Mouse (Mus musculus) heart, embryonic 11.5 days (tissue): ENCODE data around the gene Rps9. TPM values are rescaled to one million over a fixed set of nuclear protein-coding genes. Genes with fewer than 3 reads are reported as not detected.

Experiments
- ATAC-seq: fragments of 200-750 bp; cut with Nextera tagmentation; replicated peaks from 2 replicates; pipeline ENCODE4 v1.8.0; 2017; ENCODE audit warnings: moderate library complexity; ENCODE audit not compliant: insufficient number of reproducible peaks, low FRiP score, low TSS enrichment
- H3K27ac ChIP-seq: fragments of 300-500 bp; sonication (generic); 2 replicates; pipeline ENCODE4 v1.5.1; 2014; ENCODE audit warnings: mild to moderate bottlenecking, low read depth, low read length
- H3K27me3 ChIP-seq: fragments of 300-500 bp; sonication (generic); 2 replicates; pipeline ENCODE4 v1.6.1; 2014; ENCODE audit warnings: mild to moderate bottlenecking, low read length, mixed read lengths; ENCODE audit not compliant: control insufficient read depth, insufficient read depth
- H3K36me3 ChIP-seq: fragments of 300-500 bp; sonication (generic); 2 replicates; pipeline ENCODE4 v1.6.1; 2014; ENCODE audit warnings: mild to moderate bottlenecking, low read length, moderate library complexity, mixed read lengths; ENCODE audit not compliant: control insufficient read depth, insufficient read depth
- H3K4me1 ChIP-seq: fragments of 300-500 bp; sonication (generic); 2 replicates; pipeline ENCODE4 v1.6.1; 2014; ENCODE audit warnings: low read length; ENCODE audit not compliant: control insufficient read depth, insufficient read depth
- H3K4me2 ChIP-seq: fragments of 300-500 bp; sonication (generic); 2 replicates; pipeline ENCODE4 v1.6.1; 2014; ENCODE audit warnings: mild to moderate bottlenecking, moderate library complexity
- H3K4me3 ChIP-seq: fragments of 300-500 bp; sonication (generic); 2 replicates; pipeline ENCODE4 v1.5.1; 2014; ENCODE audit warnings: low read depth, low read length
- H3K9ac ChIP-seq: fragments of 300-500 bp; sonication (generic); 2 replicates; pipeline ENCODE4 v1.6.1; 2014; ENCODE audit warnings: mild to moderate bottlenecking, low read depth, low read length, moderate library complexity
- H3K9me3 ChIP-seq: fragments of 300-500 bp; sonication (generic); replicated peaks from 2 replicates; pipeline ENCODE4 v1.6.1; 2016; ENCODE audit warnings: low read length; ENCODE audit not compliant: control insufficient read depth
- WGBS: fragments of 180-500 bp; shearing (Covaris S2); extraction: QIAGEN DNeasy Blood & Tissue Kit; methylation state at CpG from one replicate; pipeline ENCODE4 v1.1.7; 2014; ENCODE audit not compliant: insufficient replicate concordance; 5-methylcytosine and 5-hydroxymethylcytosine counted together
- polyA plus RNA-seq: library from polyadenylated mRNA; unstranded; fragments of >200 nt; fragmentation: Nextera tagmentation; extraction: Ambion mirVana; gene quantifications from 2 replicates; pipeline ENCODE4 v1.2.1, GENCODE M21; 2014

Gene Rps9
- polyA plus RNA-seq, 1 experiment from 2014 or later: 966 TPM

- Histone ChIP-seq H3K36me3 (peaks cover 2% of the 10 kb centered on the region; the same call in 1 of the 2 replicates), H3K4me1 (no peaks in the 10 kb centered on the region), H3K9me3 (no peaks in the 10 kb centered on the region), H3K9ac (no peak overlapping the region), H3K4me2 (no peak overlapping the region), H3K4me3 (no peak overlapping the region), H3K27me3 (no peaks in the 10 kb centered on the region), H3K27ac (no peak overlapping the region)
- no peak for ATAC-seq
- 78% methylated on average over 10 of the region's 12 CpGs for WGBS
Measured at GRCm38 (mm10) chr7:3676371-3676770, 27.4 kb upstream of the Rps9 start.

- H3K4me2 ChIP-seq: no peak within 1 kb of the TSS
- 46% methylated on average over 9 of the region's 9 CpGs for WGBS
- H3K4me3 ChIP-seq: no peak within 1 kb of the TSS
- peaks cover 2% of the 10 kb centered on the region; the same call in 1 of the 2 replicates for H3K36me3 ChIP-seq
- H3K27me3 ChIP-seq: no peaks in the 10 kb centered on the region
- H3K4me1 ChIP-seq: no peaks in the 10 kb centered on the region
- ATAC-seq: no peak
- H3K9me3 ChIP-seq: no peaks in the 10 kb centered on the region
- no peak within 1 kb of the TSS for H3K9ac ChIP-seq
- no peak within 1 kb of the TSS for H3K27ac ChIP-seq
Measured at GRCm38 (mm10) chr7:3677342-3677741, 26.5 kb upstream of the Rps9 start, which contains the start of gene Tmc4. TSS of gene Tmc4 (minus strand) at chr7:3677553.

- ATAC-seq: no peak
- Histone ChIP-seq H3K4me2 (no peak overlapping the region), H3K4me1 (no peaks in the 10 kb centered on the region), H3K4me3 (no peak overlapping the region), H3K27me3 (no peaks in the 10 kb centered on the region), H3K9me3 (no peaks in the 10 kb centered on the region), H3K36me3 (peaks cover 16% of the 10 kb centered on the region), H3K9ac (no peak overlapping the region), H3K27ac (no peak overlapping the region)
- 85% methylated on average over 10 of the region's 10 CpGs for WGBS
Measured at GRCm38 (mm10) chr7:3683908-3684550, 19.8 kb upstream of the Rps9 start.

GRCm38 (mm10) chr7:3684698-3685097 lies 19.1 kb upstream of the Rps9 start:
- 82% methylated on average over 8 of the region's 8 CpGs for whole genome bisulfite sequencing
- Histone ChIP-seq H3K4me1 (no peaks in the 10 kb centered on the region), H3K4me3 (no peak overlapping the region), H3K9ac (no peak overlapping the region), H3K4me2 (no peak overlapping the region), H3K36me3 (peaks cover 14% of the 10 kb centered on the region), H3K9me3 (no peaks in the 10 kb centered on the region), H3K27me3 (no peaks in the 10 kb centered on the region), H3K27ac (no peak overlapping the region)
- no peak for ATAC-seq

- Histone ChIP-seq H3K9me3 (no peaks in the 10 kb centered on the region), H3K4me2 (no peak overlapping the region), H3K36me3 (peaks cover 14% of the 10 kb centered on the region), H3K27me3 (no peaks in the 10 kb centered on the region), H3K4me3 (no peak overlapping the region), H3K27ac (no peak overlapping the region), H3K4me1 (no peaks in the 10 kb centered on the region), H3K9ac (no peak overlapping the region)
- ATAC-seq: no peak
- 77% methylated on average over 31 of the region's 31 CpGs for WGBS
Measured at GRCm38 (mm10) chr7:3685400-3686187, 18.2 kb upstream of the Rps9 start.

- Histone ChIP-seq H3K36me3 (peaks cover 3% of the 10 kb centered on the region; the same call in 1 of the 2 replicates), H3K27ac (no peak overlapping the region)
- 29% methylated on average over 3 of the region's 3 CpGs for whole genome bisulfite sequencing
Measured at GRCm38 (mm10) chr7:3691919-3692318, 11.9 kb upstream of the Rps9 start.

GRCm38 (mm10) chr7:3692382-3692986 lies 11.3 kb upstream of the Rps9 start, which contains the start of gene Tsen34:
TSS of gene Tsen34 (plus strand) at chr7:3692863.
- H3K4me3 ChIP-seq: peak within 1 kb of the TSS; percentile 78
- peak within 1 kb of the TSS; percentile 96 for H3K4me2 ChIP-seq
- no peaks in the 10 kb centered on the region for H3K9me3 ChIP-seq
- H3K27ac ChIP-seq: peak within 1 kb of the TSS; percentile 97
- WGBS: under 1% methylated on average over 49 of the region's 49 CpGs
- H3K9ac ChIP-seq: peak within 1 kb of the TSS; percentile 85
- H3K4me1 ChIP-seq: peaks cover 12% of the 10 kb centered on the region
- no peaks in the 10 kb centered on the region for H3K27me3 ChIP-seq
- ATAC-seq: no peak; the same call in 1 of the 2 replicates
- peaks cover under 1% of the 10 kb centered on the region; the same call in 1 of the 2 replicates for H3K36me3 ChIP-seq

More at GRCm38 (mm10) chr7:3691919-3692318, 11.9 kb upstream of the Rps9 start:
- H3K4me3 ChIP-seq: peak overlapping the region; percentile 78
- H3K4me1 ChIP-seq: peaks cover 12% of the 10 kb centered on the region
- no peak for ATAC-seq
- peak overlapping the region; percentile 96 for H3K4me2 ChIP-seq
- no peaks in the 10 kb centered on the region for H3K27me3 ChIP-seq
- H3K9ac ChIP-seq: peak overlapping the region; percentile 85
- no peaks in the 10 kb centered on the region for H3K9me3 ChIP-seq

- H3K9me3 ChIP-seq: no peaks in the 10 kb centered on the region
- WGBS: under 1% methylated on average over 55 of the region's 55 CpGs
- peak; percentile 85 for ATAC-seq
- peaks cover 12% of the 10 kb centered on the region for H3K4me1 ChIP-seq
- peak within 1 kb of the TSS; percentile 97 for H3K27ac ChIP-seq
- peak within 1 kb of the TSS; percentile 78 for H3K4me3 ChIP-seq
- no peaks in the 10 kb centered on the region for H3K27me3 ChIP-seq
- H3K36me3 ChIP-seq: peaks cover 3% of the 10 kb centered on the region
- H3K9ac ChIP-seq: peak within 1 kb of the TSS; percentile 85
- H3K4me2 ChIP-seq: peak within 1 kb of the TSS; percentile 96
Measured at GRCm38 (mm10) chr7:3692987-3693808, 10.6 kb upstream of the Rps9 start, which contains the start of gene Mboat7. TSS of gene Mboat7 (minus strand) at chr7:3693523.
